Mouse (Mus musculus): ENCODE results near the gene Tcfl5.

The Tcfl5 gene

DNA sequence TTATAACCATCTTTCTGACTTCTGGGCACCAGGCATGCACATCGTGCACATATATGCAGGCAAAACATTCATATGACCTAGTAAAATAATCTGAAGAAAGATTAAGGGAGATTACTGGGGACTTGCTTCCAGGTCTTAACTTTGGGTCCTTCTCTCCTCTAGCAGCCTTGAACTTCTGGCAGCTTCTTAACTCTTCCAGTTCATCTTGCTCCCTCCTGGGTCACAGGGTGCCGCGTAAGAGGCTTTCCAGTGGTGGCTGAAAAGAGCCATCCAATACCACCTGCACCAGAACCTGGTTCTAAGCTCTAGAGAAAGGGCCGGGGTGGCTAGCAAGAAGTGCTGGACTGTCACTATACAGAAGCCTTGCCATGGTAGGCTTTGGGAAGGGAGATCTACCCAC is 45.0 kb downstream of the Tcfl5 start, which contains the start of gene Col9a3:
Col9a3 (plus strand) TSS at position 301 of the 400 bp plus-strand sequence.
- DNase-seq = no peak

DNA sequence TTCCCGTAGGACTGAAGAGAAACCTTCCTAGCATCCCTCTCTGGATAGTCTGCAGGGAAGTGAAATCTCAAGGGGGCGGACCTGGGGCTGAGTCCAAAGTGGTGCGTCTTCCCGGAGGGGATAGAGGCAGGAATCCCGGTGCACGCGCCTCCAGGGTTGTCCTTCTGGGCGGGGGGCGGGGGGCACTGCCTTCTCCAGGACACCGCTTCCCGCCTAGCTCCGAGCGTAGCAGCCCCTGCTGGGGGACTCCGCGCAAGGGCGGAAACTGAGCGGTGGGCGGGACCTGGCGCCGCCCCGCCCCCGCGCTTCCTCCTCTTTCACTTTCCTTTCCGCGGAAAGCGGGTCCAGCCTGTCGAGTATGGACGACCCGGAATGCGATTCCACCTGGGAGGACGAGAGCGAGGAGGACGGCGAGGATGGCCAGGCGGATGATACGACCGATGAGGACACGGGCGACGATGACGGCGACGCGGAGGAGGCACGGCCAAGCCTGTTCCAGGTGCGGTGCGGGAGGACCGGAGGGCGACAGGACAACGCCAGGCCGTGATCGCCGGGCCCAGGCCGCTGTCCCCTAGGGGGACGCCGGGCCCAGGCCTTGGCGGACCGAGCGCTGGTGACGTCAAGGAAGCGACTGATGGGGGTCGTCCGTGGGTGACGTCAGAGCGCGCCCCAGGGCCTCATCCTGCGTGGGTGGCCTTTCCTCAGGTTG is 53.2 kb downstream of the Tcfl5 start, which contains the start of gene Ogfr:
Ogfr (plus strand) TSS at position 123 of the 709 bp plus-strand sequence.
- DNase-seq = peak; percentile 63 to 77

GRCm38 (mm10) chr2:180588736-180589122 is 53.8 kb downstream of the Tcfl5 start:
- no peak for DNase-seq

GRCm38 (mm10) chr2:180583154-180583507 is 59.4 kb downstream of the Tcfl5 start:
- peak in 1 of 2 experiments; percentile 31 for DNase-seq

DNA sequence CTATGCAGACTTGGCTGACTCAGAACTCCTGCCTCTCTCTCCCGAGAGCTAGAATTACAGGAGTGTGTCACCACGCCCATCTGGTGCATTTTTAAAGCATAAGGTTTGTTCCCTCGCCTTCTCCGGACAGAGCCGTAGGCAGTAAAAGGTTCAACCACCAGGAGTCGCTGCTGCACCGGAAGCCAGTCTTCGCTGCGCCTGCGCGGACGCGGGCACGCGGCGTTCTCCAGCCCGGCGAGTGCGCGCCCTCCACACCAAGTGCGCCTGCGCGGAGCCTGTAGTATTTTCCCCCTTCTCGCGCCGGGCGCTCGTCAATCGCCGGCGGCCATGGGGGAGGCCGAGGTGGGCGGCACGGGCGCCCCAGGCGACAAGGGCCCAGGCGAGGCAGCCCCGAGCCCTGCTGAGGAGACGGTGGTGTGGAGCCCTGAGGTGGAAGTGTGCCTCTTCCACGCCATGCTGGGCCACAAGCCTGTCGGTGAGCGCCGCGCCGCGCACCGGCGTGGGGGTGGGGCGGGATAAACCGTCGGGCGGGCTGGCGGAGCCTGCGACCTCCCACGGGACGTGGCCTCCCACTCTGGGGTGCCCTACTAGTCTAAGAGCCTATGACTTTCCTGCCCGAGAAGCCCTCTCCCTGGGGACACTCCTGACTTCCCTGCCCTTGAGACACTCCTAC is 59.9 kb downstream of the Tcfl5 start:
- DNase-seq = peak; percentile 96 to 98

DNA sequence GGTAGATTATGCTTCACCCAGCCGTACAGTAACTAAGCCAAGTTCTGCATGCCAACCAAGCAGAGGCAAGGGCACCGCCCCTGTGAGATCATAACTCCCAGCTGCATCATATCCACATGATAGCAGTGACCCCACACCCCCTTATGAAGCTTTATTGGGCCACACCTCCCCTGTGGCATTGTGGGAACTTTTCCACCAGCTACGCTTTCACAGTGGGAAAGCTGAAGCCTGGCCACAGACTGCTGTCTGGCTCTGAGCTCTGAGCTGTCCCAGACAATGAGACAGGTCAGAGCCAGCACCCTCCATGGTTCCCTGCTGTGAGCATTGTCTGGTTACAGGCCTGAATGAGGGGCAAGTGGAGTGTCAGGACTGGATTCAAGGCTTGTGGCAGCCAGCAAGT is 61.5 kb downstream of the Tcfl5 start, which contains the start of gene Mrgbp:
Mrgbp (plus strand) TSS at position 303 of the 400 bp plus-strand sequence.
- DNase-seq = no peak

DNA sequence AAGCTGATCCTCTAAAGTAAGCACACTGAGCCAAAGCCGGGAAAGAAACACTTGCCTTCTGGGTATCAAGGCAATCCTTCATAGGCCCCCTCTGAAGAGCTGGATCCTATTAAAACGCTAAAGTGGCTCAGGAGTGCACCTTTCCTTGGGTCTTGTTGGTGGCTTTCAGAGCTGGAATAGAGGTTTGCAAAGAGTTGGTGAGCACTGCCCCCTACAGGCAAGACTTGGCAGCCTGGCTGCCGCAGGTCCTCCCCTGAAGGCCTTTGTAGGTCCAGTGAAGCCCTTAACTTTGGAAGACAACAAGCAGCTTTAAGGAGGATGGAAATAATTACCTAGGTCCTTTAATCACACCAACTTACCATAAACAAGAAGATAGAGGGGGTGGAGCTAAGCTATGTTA is 63.8 kb downstream of the Tcfl5 start:
- peak; percentile 40 to 76 for DNase-seq

DNA sequence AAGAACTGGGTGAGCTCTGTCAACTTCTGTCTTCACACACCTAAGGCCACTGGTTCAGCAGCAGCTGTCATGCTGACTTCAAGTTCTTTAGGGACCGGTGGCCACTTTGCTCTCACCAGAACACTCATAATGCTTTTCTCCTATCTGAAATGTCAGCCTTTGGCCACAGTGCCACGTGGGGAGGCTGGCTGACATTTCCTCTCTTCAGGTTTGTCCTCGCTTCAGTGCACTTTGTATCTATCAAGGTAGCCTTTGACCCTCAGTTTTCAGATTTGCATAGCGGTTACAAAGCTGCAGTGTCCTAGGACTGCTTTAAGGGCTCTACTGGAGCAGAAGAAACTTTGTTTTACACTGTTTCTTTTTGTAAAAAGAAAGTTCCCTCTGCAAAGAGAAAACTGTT is 66.0 kb downstream of the Tcfl5 start:
- no peak for DNase-seq

All from kidney, adult 8-10 months (tissue).